Mouse (Mus musculus) CD4-positive helper T cell, adult 2 months (primary cell): Measurements from ENCODE around the gene Gm15737.

ENCODE experiments used
- DNase-seq: peaks from one replicate; pipeline ENCODE4 v3.0.0-alpha.2; 2012; ENCODE audit warnings: low read depth, missing footprints, low spot score

The Gm15737 gene

DNA sequence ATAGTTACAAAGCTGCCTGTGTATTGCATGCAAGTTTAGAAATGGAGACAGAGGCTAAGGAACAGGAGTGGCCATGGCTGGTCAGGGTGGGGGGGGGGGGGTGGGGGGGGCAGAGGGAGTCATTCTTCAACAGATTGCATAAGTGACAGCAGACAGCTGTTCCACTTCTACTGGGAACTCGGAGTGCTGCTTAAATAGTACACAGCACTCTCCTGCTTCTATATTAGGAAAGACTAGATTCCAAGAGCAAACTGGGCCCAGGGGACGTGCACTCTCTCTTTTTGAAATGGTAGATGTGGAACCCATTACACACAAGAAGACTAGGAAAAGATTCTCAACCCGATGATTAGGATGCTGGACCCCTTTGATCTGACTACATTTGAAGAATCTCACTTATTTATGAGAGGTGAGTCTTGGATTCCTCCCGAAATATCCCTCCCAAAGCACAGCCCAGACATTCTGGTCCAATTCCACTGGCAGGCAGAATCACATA lies at the start of gene Gm15737:
TSS of gene Gm15737 (plus strand) at position 269 of the 493 bp plus-strand sequence.
- DNase-seq = no peak

DNA sequence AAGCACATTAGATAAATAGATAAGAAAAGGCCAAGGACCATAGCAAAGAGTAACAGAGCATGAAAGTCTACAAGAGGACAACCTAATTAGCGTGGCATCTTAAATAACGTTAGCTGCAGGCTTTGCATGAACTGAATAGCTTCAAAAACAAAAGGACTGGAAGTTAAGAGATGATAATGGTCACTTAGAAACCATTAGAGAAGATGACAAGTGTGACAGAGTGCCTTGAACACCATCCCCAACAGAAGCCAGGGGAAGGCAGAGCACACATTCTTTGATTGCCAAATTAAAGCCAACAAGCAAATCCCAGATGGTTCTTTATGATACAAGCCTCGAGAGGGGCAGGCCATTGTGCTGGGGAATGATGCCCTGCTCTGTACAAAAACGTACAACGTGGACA lies 47.6 kb upstream of the Gm15737 start:
- DNase-seq = no peak

GRCm38 (mm10) chr6:92822006-92822405 lies 47.2 kb upstream of the Gm15737 start:
- no peak for DNase-seq

DNA sequence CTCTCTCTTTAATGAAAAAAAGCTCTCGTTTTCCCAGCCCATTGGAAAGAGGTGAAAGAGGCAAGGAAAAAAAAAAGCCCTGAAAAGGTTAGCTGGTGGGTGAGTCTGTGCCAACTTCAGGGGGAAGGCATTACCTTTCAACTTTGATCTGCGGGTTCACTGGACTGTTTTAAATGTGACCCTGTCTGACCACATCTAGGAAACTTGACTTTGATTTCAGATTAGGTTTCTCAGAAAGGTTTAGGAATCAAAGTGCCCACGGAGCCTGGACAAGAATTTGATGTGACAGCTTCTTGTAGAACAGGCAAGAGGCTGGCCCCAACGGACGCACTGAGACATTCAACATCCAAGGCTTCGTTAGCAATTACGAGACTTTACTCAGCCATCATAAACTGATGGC lies 45.2 kb upstream of the Gm15737 start:
- DNase-seq = no peak

DNA sequence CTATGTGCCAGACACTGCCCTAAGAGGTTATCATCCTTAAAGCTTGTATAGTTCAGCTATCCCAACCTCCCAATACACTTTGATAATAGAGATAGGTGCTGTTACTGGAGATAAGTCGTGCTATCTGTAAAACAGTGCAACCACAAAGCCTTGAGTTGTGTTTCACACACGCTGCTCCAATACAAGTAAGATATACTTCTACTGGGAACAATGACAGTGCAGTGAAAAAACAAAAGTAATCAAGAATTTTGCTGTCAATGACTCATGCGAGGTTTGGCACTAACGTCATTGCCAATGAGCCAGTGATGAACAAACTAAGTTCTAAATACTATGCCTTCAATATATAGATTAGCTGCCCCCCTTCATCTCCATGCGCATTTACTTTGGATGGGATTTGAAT lies 42.6 kb upstream of the Gm15737 start:
- DNase-seq = no peak

GRCm38 (mm10) chr6:92827360-92827759 lies 41.8 kb upstream of the Gm15737 start:
- no peak for DNase-seq

GRCm38 (mm10) chr6:92829148-92829547 lies 40.0 kb upstream of the Gm15737 start:
- DNase-seq = no peak

GRCm38 (mm10) chr6:92831106-92831505 lies 38.1 kb upstream of the Gm15737 start:
- DNase-seq = no peak

DNA sequence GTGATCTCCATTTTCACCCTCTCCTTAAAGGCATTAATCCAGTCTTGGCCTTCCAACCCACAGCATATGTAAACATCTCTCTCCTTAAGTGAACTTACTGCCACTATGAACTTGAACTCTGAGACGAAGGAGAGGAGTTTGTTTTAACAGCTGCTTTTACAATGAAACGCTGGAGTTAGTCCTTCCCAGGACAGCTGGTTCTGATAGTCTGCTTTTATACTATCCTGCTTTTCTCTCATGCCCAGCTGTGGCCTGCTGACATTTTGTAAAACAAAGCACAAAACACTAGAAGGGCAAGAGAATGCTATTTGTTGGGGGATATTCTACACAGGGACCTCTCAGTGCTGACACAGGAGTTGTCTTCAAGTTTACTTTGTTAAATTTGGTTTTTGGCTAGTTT lies 27.2 kb upstream of the Gm15737 start:
- DNase-seq = no peak

DNA sequence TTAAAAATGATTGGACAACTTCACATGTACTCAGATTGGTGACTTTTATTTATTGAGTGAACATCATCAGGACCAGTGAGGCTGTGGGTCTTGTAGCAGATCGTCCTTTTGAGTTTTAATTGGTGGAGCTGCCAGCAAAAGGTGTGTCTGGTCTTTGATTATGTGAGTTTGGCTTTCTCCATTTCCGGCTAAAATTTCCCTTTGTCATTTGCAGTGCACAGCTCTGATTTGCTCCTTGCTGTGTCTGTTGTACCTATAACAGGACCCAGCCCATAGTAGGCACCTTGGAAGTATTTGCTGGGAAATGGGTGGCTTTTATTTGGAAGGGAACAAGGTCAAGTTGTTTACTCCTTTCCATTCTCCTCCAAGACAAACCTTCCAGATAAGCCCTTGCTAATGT lies 25.7 kb upstream of the Gm15737 start:
- DNase-seq = no peak

- no peak for DNase-seq
Measured at GRCm38 (mm10) chr6:92845898-92846297, 23.3 kb upstream of the Gm15737 start.

DNA sequence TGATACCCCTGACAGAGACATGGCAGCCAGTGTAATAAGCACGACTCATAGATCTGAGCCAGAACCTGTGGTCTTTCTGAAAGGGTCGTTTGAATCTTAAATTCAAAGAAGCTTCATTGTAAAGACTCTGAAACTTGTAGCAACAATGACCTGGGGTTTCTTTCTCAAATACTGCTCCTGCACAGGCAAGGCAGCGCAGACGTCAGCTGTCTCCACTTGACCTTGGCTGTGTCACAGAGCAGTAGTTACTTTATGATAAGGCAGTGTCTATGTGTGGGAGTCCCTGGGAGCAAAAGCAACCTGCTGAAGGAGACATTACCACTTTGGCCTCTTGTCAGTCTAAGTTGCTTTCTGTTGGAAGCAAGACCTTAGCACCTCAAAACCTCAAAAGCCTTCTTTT lies 22.5 kb upstream of the Gm15737 start:
- DNase-seq = no peak

- DNase-seq = no peak
Measured at GRCm38 (mm10) chr6:92849208-92849607, 19.9 kb upstream of the Gm15737 start.

DNA sequence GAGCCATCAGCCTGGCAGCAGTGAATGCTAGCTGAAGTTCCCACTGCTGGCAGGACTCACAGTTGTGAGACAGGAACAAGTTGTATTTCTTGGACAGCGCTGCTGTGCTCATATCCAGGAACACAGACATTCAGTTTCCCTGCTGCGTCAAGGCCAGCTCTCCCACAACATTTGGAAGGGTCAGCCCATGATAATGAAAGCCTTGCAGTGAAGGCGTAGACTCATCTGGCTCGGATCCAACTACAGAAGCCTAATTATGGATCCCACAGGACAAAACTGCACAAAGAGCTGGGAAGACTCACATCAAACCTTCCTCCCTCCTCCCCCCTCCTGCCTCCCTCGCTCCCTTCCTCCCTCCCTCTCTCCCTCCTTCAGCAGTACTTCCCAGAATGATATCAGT lies 18.9 kb upstream of the Gm15737 start:
- no peak for DNase-seq

GRCm38 (mm10) chr6:92854873-92855272 lies 14.3 kb upstream of the Gm15737 start:
- DNase-seq = no peak

- no peak for DNase-seq
Measured at GRCm38 (mm10) chr6:92857761-92858160, 11.4 kb upstream of the Gm15737 start.

GRCm38 (mm10) chr6:92858721-92859510 lies 10.2 kb upstream of the Gm15737 start:
- DNase-seq = no peak

DNA sequence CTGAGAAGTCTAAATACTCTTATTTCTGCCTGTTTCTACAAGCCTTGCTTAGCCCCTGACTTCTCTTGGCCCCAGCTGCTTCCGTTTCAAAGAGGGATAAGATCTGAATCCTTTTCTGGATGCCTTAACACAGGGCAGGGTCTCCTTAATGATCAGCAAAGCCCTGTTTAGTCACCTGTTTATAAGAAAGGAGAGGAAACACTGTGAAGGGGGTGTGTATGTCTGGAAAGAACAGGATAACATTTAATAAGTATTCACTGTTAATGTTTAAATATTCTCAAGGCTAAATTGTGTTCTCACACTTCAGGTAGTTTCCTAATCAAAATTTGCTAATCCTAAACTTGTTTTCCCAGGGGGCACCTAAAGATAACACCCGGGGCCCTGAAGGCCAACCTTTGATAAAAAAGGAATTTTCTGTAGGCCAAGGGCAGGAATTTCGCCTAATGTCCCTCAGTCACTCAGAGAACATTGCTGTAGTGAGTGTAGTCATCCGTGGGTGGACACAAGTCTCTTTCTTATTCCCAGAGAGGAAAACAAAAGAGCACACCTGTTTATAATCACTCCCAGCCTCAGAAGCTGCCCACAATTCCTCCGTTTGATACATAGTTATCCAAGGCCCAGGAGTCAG lies 8.8 kb upstream of the Gm15737 start:
- no peak for DNase-seq

GRCm38 (mm10) chr6:92862599-92862998 lies 6.6 kb upstream of the Gm15737 start:
- no peak for DNase-seq

GRCm38 (mm10) chr6:92869582-92870219 lies 544 bp downstream of the Gm15737 start:
- no peak for DNase-seq

GRCm38 (mm10) chr6:92871813-92872212 lies 2.7 kb downstream of the Gm15737 start:
- DNase-seq = no peak

- DNase-seq = no peak
Measured at GRCm38 (mm10) chr6:92872766-92873165, 3.6 kb downstream of the Gm15737 start.

GRCm38 (mm10) chr6:92874854-92875253 lies 5.7 kb downstream of the Gm15737 start:
- no peak for DNase-seq
